Mouse (Mus musculus): ENCODE results near the gene S100a3.

DNA sequence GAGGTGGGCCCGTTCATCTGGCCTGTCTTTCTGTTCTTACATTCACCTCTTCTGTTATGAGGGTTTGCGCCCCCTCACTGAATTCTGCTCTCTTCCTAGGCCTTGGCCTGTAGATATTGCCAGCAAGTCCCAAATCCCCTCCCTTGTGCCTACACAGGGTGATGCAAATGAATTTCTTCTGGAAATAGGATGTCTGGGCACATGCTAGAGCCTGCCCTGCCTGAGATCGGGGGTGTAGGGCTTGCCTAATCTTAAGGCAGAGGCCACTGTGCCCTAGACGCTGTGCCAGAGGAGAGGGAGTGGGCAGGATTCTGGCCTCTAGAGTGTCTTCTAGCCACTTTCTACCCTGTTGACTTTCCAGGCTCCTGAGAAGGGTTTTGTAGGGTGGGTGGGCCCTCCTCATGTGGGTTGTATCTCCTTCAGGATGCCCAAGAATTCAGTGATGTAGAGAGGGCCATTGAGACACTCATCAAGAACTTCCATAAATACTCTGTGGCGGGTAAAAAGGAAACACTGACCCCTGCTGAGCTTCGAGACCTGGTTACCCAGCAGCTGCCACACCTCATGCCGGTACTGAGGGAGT, 33.0 kb upstream of the S100a3 start:
- TF ChIP-seq POLR2A (IDR thresholded peaks at IDR 0.05; ENCODE audit: low read depth, low read length), result no peak
- TF ChIP-seq CTCF (conservative IDR thresholded peaks at IDR 0.05; ENCODE audit: insufficient read depth, insufficient read length, low read depth, low read length), result no peak

Measured in kidney, adult 2 months (tissue).